Mouse (Mus musculus): ENCODE results near the gene Tspan17. TPM values are rescaled to one million over a fixed set of nuclear protein-coding genes. Genes with fewer than 3 reads are reported as not detected.

The Tspan17 gene
- polyA plus RNA-seq, 1 experiment: 26.6 TPM

DNA sequence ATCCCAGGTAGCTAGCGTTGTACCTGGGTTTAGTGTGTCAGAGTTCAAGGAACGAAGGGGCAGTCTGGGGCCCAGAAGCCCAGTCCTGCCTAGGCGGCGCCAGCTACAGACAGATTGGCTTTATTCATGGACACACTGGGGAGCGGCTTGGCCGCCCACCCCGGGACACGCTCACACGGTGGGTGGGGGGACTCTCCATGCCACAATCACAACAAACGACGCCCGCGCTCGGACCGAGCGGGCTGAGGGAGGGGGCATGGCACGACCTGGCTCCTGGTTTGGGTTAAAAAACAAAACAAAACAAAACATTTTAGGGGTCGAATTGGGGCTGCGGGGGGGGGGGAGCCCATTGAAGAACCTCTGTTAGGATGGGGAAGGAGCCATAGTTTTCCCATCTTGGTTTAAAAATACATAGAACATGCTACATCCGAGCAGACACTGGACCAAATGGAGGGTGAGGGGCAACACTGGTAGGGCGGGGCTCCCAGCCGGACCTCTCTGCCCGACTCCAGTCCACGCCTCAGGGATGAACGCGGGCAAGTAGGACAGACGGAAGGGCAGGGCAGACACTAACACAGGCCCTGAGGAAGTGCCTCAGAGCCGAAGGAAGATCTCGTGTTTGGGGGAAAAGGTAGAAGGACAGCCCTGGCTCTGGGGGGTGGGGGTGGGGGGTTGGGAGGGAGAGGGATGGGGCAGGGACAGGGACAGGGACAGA lies 30.3 kb upstream of the Tspan17 start:
- Histone ChIP-seq H3K27me3 (ENCODE audit: control insufficient read depth, insufficient read depth, insufficient read length) (peaks cover 48% of the 10 kb centered on the region), H3K79me2 (ENCODE audit: control insufficient read depth, insufficient read depth) (no peaks in the 10 kb centered on the region), H3K4me3 (ENCODE audit: insufficient read depth, poor library complexity, severe bottlenecking) (no peak overlapping the region), H3ac (ENCODE audit: control insufficient read depth, insufficient read length, low read depth) (no peak overlapping the region), H3K79me3 (ENCODE audit: low read depth) (no peaks in the 10 kb centered on the region), H3K36me3 (ENCODE audit: control insufficient read depth, insufficient read depth) (no peaks in the 10 kb centered on the region)
- TF ChIP-seq FOSL1 (IDR thresholded peaks at IDR 0.05; ENCODE audit: insufficient read depth, low read length, poor library complexity, severe bottlenecking) (no peak), USF1 (IDR thresholded peaks at IDR 0.05; ENCODE audit: low read depth) (no peak)

DNA sequence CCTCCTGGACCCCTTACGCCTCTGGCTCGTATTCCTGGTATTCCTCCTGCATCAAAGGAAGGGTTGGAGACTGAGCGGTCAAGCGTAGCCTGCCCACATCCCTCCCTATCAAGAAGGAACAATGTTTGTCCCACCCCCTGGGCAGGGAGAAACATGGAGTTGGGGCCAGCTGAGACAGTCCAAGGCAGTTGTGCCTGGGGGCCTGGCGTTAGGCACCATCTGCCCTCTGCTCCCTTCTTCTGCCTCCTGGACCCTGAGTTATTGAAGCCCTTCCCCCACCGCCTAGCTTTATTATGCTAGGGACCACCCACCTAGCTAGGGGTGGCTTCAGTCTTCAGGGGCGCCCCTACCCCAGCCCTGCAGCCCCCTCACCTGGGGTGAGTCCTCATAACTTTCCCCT lies 29.7 kb upstream of the Tspan17 start:
- Histone ChIP-seq H3K79me3 (ENCODE audit: low read depth) (no peaks in the 10 kb centered on the region), H3K36me3 (ENCODE audit: control insufficient read depth, insufficient read depth) (no peaks in the 10 kb centered on the region), H3K27me3 (ENCODE audit: control insufficient read depth, insufficient read depth, insufficient read length) (peaks cover 53% of the 10 kb centered on the region), H3K79me2 (ENCODE audit: control insufficient read depth, insufficient read depth) (no peaks in the 10 kb centered on the region), H3ac (ENCODE audit: control insufficient read depth, insufficient read length, low read depth) (no peak overlapping the region), H3K4me3 (ENCODE audit: insufficient read depth, poor library complexity, severe bottlenecking) (no peak overlapping the region)
- no peak for TF ChIP-seq MYOD1 (IDR thresholded peaks at IDR 0.05; ENCODE audit: control insufficient read depth, insufficient read length, low read depth)
- TF ChIP-seq MYOG (IDR thresholded peaks at IDR 0.05; ENCODE audit: control insufficient read depth, extremely low read depth, insufficient read length): no peak
- TF ChIP-seq USF1 (IDR thresholded peaks at IDR 0.05; ENCODE audit: low read depth): no peak
- TF ChIP-seq CTCF (IDR thresholded peaks at IDR 0.05; ENCODE audit: control insufficient read depth, insufficient read depth, insufficient read length): no peak
- TF ChIP-seq MAX (IDR thresholded peaks at IDR 0.05): no peak
- TF ChIP-seq FOSL1 (IDR thresholded peaks at IDR 0.05; ENCODE audit: insufficient read depth, low read length, poor library complexity, severe bottlenecking): no peak
- TF ChIP-seq CEBPB (IDR thresholded peaks at IDR 0.05; ENCODE audit: low read depth): no peak

DNA sequence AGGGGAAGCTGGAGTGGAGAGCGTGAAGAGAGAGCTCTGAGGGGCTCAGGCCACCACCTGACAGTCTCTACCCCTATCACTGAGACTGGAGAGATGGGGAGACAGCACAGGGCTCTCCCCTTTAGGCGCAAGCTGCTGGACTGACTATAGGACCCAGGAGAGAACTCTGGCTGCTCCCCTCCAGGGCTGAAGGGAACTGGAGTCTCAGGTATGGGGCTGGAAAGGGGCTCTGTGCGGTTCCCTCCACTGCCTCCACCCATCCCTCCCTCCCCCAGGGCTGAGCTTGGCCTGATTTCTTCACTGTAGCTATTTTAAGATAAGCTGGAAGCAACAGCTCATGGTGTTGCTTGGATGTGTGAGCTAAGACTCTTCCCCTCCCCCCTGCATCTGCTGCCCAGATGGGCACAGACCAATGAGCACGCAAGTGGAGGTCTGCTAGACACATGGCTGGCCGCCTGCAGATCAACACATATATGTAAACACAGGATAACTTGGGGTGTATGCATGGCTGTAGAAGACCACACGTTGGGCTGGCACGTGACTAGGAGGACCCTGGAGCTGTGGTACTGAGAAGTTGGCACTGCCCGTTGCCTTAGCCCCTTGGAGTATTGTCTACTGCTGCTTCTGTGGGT lies 28.9 kb upstream of the Tspan17 start:
- Histone ChIP-seq H3K79me3 (ENCODE audit: low read depth) (no peaks in the 10 kb centered on the region), H3K79me2 (ENCODE audit: control insufficient read depth, insufficient read depth) (no peaks in the 10 kb centered on the region), H3K36me3 (ENCODE audit: control insufficient read depth, insufficient read depth) (no peaks in the 10 kb centered on the region), H3ac (ENCODE audit: control insufficient read depth, insufficient read length, low read depth) (no peak overlapping the region), H3K4me3 (ENCODE audit: insufficient read depth, poor library complexity, severe bottlenecking) (no peak overlapping the region), H3K27me3 (ENCODE audit: control insufficient read depth, insufficient read depth, insufficient read length) (peaks cover 60% of the 10 kb centered on the region)
- TF ChIP-seq CEBPB (IDR thresholded peaks at IDR 0.05; ENCODE audit: low read depth) (no peak), MYOD1 (IDR thresholded peaks at IDR 0.05; ENCODE audit: control insufficient read depth, insufficient read length, low read depth) (no peak), FOSL1 (IDR thresholded peaks at IDR 0.05; ENCODE audit: insufficient read depth, low read length, poor library complexity, severe bottlenecking) (no peak), USF1 (IDR thresholded peaks at IDR 0.05; ENCODE audit: low read depth) (no peak), MAX (IDR thresholded peaks at IDR 0.05) (no peak), MYOG (IDR thresholded peaks at IDR 0.05; ENCODE audit: control insufficient read depth, extremely low read depth, insufficient read length) (no peak), CTCF (IDR thresholded peaks at IDR 0.05; ENCODE audit: control insufficient read depth, insufficient read depth, insufficient read length) (no peak)

DNA sequence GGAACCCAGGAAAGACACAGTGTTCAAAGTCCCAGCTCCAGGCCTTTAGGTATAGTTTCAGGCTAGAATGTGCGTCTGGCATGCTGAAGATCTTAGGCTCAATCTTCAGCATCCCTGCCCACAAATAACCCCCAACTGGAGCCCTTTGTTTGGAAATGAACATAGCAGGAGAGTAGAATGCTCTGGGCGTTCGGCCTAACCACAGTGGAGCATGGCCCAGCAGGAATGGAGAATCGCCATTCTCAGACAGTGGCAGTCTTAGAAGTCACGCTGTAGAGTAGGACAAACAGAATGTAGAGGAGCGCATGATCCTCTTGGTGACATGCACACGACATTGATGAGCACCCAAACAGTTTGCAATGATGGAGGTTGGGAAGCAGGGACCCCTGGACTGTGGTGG lies 28.3 kb upstream of the Tspan17 start:
- H3K4me3 ChIP-seq (ENCODE audit: insufficient read depth, poor library complexity, severe bottlenecking): no peak overlapping the region
- H3K79me3 ChIP-seq (ENCODE audit: low read depth): no peaks in the 10 kb centered on the region
- peaks cover 66% of the 10 kb centered on the region for H3K27me3 ChIP-seq (ENCODE audit: control insufficient read depth, insufficient read depth, insufficient read length)

DNA sequence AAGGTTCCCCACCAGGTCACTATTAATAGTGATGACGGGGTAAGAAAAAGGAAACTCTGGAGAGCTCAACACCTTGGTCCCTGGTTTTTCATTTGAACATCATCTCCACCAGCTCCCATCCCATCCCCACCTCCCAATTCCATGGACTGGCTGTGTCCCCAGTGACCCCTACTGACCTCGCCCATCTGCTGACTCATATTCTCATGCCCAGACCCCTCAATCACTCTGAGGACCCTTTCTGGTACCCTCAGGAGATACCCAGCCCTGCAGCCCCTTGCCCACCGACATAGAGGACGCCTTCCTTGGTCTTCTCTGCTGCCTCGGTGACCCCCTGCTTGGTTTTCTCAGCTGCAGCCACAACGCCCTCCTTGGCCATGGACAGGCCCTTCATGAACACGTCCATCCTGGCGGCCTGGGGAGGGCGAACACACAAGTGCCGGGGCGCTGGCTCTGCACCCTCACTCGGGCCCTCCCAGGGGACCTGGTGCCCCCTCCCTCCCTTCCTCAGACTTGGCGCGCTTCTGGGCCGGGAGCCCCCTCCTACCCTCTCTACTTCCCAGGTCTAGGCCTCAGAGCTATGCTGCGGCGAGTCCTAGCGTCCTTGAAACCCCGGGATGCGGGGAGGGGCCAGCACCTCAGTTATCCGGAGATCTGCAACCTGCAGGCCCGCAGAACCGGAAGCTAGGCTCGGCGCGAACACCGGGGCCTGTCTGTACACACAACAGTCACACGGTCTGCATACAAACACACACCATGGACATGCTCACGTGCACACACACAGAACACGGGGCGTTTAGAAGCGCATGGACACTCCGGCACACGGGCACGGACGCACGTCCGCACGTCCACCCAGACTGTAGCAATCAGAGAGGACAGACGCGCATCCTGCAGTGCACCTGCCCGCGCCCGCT lies 23.6 kb upstream of the Tspan17 start:
- Histone ChIP-seq H3K79me2 (ENCODE audit: control insufficient read depth, insufficient read depth) (no peaks in the 10 kb centered on the region), H3K36me3 (ENCODE audit: control insufficient read depth, insufficient read depth) (no peaks in the 10 kb centered on the region), H3K27me3 (ENCODE audit: control insufficient read depth, insufficient read depth, insufficient read length) (peaks cover 72% of the 10 kb centered on the region), H3K4me3 (ENCODE audit: insufficient read depth, poor library complexity, severe bottlenecking) (no peak overlapping the region), H3K79me3 (ENCODE audit: low read depth) (no peaks in the 10 kb centered on the region), H3ac (ENCODE audit: control insufficient read depth, insufficient read length, low read depth) (no peak overlapping the region)
- TF ChIP-seq FOSL1 (IDR thresholded peaks at IDR 0.05; ENCODE audit: insufficient read depth, low read length, poor library complexity, severe bottlenecking) (no peak), USF1 (IDR thresholded peaks at IDR 0.05; ENCODE audit: low read depth) (no peak), MYOG (IDR thresholded peaks at IDR 0.05; ENCODE audit: control insufficient read depth, extremely low read depth, insufficient read length) (no peak), CEBPB (IDR thresholded peaks at IDR 0.05; ENCODE audit: low read depth) (no peak), MYOD1 (IDR thresholded peaks at IDR 0.05; ENCODE audit: control insufficient read depth, insufficient read length, low read depth) (no peak), CTCF (IDR thresholded peaks at IDR 0.05; ENCODE audit: control insufficient read depth, insufficient read depth, insufficient read length) (no peak), MAX (IDR thresholded peaks at IDR 0.05) (no peak)

More for the DNA sequence above, 28.3 kb upstream of the Tspan17 start:
- no peaks in the 10 kb centered on the region for H3K79me2 ChIP-seq (ENCODE audit: control insufficient read depth, insufficient read depth)
- no peaks in the 10 kb centered on the region for H3K36me3 ChIP-seq (ENCODE audit: control insufficient read depth, insufficient read depth)
- no peak overlapping the region for H3ac ChIP-seq (ENCODE audit: control insufficient read depth, insufficient read length, low read depth)
- no peak for TF ChIP-seq CEBPB (IDR thresholded peaks at IDR 0.05; ENCODE audit: low read depth)
- no peak for TF ChIP-seq CTCF (IDR thresholded peaks at IDR 0.05; ENCODE audit: control insufficient read depth, insufficient read depth, insufficient read length)
- TF ChIP-seq MAX (IDR thresholded peaks at IDR 0.05): no peak
- no peak for TF ChIP-seq USF1 (IDR thresholded peaks at IDR 0.05; ENCODE audit: low read depth)
- no peak for TF ChIP-seq MYOD1 (IDR thresholded peaks at IDR 0.05; ENCODE audit: control insufficient read depth, insufficient read length, low read depth)
- TF ChIP-seq FOSL1 (IDR thresholded peaks at IDR 0.05; ENCODE audit: insufficient read depth, low read length, poor library complexity, severe bottlenecking): no peak
- TF ChIP-seq MYOG (IDR thresholded peaks at IDR 0.05; ENCODE audit: control insufficient read depth, extremely low read depth, insufficient read length): no peak
